Mouse (Mus musculus): ENCODE results near the gene Klf1. TPM values are rescaled to one million over a fixed set of nuclear protein-coding genes. Genes with fewer than 3 reads are reported as not detected.
A peak's percentile ranks its signal among the peaks of the same experiment; 100 is the strongest.

Klf1 gene
- total RNA-seq, 2 experiments from 2014 or later: 59.8 to 116 TPM

DNA sequence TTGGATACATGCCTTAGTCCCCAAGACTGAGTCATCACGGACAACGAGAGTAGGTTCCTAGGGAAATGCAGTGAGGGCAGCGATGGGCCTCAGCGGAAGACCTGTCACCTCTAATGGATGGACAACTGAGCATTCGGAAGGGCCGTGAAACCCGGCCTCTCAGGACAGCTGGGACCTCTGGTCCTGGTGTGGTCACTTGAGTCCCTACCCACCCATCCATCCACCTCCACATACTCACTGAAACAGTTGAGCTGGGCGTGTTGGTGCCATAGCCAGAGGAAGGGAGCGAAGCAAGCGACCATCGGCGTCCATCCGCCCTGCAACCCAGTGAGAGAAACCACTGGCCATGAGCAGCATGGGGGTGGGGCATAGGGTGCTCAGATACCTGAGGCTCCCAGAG lies 28.9 kb downstream of the Klf1 start:
- ATAC-seq (replicated peaks; ENCODE audit: low FRiP score, poor library complexity, severe bottlenecking): no peak

DNA sequence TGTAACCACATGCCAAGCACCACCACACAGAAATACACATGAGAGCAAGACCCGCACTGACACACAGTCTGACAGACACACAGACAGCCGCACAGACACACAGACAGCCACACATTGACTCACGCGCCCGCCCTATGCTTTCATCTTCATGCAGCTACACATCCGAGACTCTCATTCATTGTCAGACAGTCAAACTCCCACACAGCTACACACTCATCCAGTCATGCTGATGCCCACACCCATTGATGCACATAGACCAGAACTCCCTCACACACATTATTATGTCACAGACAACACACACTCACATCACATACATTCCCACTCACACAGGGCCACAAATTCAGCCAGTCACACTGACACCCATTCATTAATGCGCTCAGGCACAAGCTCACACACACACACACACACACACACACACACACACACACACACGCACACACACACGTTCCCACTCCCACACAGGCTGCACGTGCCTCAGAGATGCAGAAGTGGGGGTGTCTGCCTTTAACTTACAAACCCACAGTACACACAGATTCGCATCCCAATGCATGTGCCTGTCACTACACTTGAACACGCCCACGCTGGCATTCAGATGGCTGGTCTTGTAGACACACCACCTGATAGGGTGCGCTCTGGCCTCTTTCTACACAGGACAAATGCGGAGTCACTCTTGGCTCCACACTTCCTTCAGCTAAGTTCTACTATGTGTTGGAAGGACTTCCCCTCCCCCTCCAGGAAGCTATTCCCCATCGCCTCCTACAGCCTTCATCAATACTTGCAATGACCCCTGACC lies 32.2 kb downstream of the Klf1 start:
- no peak for ATAC-seq (replicated peaks; ENCODE audit: low FRiP score, poor library complexity, severe bottlenecking)

DNA sequence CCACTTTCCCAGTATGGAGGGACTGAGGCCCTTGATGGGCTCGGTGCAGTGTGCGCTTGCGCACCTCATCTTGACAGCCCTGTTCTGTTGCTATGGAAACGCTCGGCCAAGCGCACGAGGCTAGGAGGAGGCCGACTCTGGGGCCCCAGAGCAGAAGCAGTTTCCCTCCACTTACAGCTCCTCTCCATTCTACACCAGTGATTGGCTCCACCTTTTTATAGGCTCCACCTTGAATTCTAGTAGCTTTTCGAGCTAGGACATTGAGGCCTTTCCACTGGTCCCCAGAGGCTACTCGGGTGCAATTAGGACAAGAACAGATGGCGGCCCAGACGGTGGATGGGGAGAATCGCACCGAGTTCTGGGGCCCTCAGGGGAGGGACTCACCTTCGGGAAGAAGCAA lies 33.1 kb downstream of the Klf1 start:
- ATAC-seq (replicated peaks; ENCODE audit: low FRiP score, poor library complexity, severe bottlenecking): no peak

DNA sequence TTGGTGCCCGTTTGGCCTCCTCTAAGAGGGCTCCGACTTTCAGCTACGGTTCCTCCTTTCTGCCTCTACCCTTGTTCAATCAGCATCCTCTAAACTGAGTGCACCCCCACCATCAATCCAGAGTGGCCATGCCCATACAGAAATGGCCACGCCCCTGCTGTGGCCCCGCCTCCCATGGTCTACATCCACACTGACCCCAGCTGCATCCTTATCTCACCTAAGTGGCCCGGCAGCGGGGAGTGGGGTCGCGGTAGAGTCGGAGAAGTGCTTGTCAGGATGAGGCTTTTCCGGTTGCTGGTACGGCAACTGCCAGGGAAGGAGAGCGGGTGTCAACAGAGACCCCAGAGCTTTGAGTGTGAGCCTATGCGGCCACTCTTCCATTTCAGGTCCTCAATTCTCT lies 33.8 kb downstream of the Klf1 start:
- no peak for ATAC-seq (replicated peaks; ENCODE audit: low FRiP score, poor library complexity, severe bottlenecking)

DNA sequence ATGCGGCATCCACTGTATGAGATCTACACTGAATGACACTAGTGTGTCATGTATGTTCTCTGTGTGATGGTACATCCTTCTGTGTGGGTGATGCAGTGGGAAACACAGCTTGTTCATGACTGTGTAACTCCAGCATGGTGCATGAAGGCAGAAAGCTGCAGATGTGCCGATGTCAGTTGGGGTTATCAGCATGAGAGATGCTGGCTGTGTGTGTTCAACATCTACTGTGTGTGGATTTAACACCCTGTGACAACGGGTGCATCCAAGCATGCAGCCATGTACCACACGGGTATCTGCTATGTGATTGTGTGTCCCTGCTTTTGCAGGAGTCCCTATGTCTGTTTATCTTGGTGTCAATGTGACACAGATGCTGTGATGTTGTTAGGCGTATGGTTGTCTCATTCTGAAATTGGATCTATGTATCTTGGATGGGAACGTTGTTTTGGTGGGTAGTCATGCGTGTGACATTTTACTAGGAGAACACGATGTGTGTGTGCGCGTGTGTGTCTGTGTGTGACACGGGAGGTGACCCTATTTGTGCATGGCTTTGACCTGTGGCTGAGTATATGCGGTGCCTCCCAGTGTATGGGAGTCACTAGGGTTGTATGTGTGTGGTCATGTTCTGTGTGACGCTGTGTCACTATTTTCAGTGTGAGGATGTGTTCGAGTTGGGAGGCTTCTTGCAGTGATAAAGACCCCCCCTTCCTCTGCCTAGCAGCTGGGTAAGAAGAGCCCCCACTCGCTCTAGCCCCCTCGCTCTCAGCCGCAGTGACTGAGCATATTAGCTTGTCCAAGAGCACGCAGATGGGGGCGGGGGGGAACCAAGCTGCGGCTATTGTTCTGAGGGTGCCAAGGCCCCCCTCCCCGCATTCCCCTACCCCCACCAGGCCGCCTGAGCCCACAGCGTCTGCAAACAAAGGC lies 34.6 kb downstream of the Klf1 start:
- ATAC-seq (replicated peaks; ENCODE audit: low FRiP score, poor library complexity, severe bottlenecking): no peak

DNA sequence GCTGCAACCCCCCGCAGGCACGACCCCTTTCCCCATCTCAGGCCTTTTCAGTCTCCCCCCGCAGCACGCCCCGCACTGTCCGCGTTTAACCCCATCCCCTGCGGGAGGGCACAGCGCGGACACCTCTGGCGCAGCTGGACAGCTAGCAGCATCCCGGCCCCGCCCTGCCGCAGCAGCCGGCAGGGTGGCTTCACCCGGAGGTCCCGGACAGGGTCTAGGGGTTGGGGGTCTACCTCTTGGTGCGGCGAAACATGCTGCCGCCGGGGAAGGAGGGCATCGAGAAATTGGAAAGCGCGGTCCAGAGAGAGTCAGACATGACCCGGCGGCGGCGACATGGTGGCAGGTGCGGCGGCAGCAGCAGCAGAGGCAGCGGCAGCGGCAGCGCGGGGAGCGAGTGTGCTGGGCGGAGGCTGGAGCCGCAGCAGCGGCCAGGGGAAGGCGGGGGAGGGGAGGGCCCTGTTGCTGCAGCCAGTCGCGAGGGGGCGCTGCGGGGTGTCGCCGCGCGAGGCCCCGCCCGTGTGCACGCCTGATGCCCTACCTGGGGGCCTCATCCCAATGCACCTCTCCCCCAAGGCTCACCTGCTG lies 35.3 kb downstream of the Klf1 start, which contains the start of gene Mast1:
Mast1 (minus strand) TSS at position 398 of the 585 bp plus-strand sequence.
- peak; percentile 71 for ATAC-seq (replicated peaks; ENCODE audit: low FRiP score, poor library complexity, severe bottlenecking)

DNA sequence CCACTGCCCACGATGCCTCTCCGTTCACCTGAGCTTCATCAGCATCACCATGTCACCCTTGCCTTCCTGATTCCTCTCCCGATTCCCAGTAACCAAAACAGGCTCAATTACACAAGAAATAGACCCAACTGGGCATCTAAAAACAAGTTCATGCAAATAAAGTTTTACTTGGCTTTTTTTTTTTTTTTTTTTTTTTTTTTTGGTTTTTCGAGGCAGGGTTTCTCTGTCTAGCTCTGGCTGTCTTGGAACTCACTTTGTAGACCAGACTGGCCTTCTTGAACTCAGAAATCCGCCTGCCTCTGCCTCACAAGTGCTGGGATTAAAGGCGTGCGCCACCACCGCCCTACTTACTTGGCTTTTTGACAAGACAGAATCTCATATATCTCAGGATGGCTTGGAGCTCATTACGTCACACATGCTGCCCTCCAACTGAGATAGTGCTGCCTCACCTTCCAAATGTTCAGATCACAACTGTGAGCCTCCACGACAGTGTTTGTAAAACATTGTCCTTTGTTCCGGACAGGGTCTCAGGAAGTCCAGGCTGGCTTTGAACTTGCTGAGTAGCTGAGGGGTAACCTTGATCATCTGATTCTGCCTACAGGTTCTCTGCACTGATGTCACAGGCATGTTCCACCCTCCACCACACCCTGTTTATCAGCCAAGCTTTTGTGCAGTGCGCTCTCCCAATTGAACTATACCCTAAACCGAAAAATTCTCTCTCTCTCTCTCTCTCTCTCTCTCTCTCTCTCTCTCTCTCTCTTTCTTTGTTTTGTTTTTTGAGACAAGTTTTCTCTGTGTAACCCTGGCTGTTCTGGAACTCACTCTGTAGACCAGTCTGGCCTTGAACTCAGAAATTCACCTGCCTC lies 36.1 kb downstream of the Klf1 start:
- no peak for ATAC-seq (replicated peaks; ENCODE audit: low FRiP score, poor library complexity, severe bottlenecking)

DNA sequence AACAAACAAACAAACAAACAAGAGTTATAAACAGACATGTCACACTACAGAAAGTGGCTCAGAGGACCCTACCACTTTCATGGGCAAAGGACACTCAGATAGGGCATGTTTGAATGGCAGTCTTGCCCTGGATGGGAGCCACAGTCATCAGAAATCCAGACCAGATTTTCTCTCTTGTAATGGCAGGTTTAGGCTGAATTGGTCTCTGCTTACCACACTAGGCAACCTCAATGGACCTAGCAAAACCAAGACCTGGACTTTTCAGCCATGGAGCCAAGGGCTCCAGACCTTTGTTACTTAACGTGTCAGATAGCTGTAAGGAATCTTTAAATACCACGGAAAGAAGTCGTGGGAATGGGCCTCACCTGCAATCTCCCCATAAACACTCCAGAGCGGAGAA lies 42.0 kb downstream of the Klf1 start:
- ATAC-seq (replicated peaks; ENCODE audit: low FRiP score, poor library complexity, severe bottlenecking): no peak

DNA sequence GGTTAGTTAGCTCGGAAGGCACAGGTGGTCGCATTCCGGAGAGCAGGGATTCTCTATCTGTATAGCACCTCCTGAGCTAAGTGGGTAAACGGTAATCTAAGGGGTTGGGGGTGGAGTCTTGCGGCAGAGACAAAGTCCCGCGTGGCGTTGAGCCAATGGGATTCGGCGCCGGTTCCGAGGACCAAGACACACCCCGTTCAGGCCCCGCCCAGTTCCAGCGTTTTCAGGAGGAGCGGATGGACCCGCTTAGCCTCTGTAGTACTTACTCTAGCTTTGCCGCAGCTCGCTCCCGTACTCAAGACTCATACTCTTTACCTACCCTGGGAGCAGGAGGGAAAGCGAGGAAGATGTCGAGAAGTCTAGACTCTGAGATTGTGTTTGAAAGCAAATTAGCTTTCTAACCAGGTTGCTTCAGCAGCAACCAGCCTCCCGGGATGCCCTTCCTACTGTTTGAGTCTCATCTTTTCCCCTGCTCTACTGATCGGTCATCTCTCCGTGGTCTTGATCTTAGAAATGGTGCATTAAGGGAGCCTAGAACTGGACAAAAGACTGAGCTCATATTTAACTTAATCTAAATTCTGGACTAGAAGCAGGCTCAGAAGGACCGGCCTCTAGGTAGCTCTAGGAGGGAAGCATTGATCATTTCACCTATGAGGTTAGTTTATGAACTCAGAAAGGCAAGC lies 42.9 kb downstream of the Klf1 start:
- ATAC-seq (replicated peaks; ENCODE audit: low FRiP score, poor library complexity, severe bottlenecking): peak; percentile 82

DNA sequence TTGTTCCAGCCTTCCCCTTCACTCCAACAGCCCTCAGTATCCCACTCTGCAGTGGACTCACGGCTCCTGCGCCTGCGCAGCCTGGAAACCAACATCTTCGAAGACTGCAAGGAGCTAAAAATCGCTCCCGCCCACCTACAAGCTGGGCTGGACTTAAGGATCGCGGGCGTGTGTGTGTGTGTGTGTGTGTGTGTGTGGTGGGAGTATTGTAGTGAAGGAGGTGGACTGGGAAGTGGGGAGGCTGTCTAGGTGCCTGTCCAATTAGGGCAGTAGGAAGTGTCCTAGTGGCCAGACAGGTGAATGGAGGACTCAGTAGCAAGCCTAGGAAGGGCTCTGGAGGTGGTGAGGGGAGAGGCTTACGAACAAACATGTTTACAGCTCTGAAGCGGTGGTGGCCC lies 43.5 kb downstream of the Klf1 start:
- ATAC-seq (replicated peaks; ENCODE audit: low FRiP score, poor library complexity, severe bottlenecking): no peak

DNA sequence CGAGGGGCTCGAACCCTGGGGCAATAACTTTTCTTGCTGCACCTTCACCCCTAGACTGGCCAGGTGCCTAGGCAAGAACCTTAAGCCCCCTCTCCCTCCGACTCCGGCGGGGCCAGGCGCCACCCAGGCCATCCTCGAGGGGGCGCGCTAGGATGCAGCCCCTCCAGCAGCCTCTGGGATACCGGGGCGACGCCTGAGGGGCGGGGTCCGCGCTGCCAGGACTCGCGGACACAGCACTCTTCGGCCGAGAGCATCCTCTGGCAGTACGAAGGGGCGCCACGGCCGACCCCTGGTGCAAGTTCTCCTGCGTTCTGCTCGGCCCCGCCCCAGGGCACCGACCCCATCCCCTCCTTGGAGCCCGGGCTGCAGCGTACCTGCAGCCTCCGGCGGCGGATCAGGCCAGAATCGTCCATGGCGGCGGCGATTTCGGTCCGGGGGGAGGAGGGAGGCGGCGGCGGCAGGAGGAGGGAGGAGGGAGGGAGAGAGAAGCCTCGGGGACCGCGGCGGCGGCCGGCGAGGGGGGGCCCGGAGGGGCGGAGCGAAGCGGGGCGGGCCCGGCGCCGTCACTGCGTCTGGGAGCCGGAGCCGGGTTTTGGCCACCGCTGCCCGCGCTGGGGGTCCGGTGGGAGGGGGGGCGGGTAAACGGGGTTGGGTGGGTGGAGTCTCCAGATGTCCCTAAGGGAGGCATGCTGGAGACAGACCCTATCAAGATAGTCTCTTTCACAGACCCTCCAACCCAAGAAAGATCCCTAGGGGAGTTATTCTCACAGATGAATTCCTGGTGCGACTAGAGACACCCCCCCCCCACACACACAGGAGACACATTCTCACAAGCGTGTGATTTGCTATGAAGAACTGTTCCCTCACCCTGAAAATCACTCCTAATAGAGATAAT lies 44.2 kb downstream of the Klf1 start:
- no peak for ATAC-seq (replicated peaks; ENCODE audit: low FRiP score, poor library complexity, severe bottlenecking)

DNA sequence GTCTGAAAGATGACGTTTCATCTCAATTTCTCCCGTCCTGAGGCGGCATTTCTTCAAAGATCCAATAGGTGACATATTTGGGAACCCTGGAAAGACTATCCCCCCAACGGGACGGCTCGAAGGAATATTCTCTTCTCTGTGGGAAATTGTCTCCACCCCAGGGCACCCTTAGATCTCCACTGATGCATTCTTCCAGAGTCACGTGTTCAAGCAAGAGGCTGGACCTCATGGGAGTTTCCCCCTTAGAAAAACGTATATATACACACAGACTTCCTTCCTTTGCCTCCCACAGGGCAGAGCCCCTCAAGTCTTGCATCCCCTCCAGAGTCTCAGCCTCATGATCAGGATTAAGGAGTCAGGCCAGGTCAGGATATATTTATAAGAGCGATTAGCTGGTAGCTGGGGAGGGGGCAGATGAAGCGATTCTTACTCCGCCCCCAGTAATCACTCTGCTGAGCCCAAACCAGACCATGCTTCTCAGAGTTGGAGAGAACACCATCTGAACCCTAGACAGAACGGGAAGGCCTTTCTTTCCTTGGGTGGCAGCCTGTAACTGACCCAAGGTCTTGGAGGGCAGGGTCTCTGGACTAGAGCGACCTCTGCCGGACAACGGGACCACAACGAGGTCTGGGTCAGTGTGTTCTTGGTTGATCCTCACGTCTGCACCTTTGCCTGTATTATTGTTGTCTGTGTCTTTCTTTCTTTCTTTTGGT lies 45.0 kb downstream of the Klf1 start, which contains the start of gene Rtbdn:
Rtbdn (plus strand) TSS at position 464 of the 713 bp plus-strand sequence.
- 0 out of 2 replicates have a peak, but pooled peaks have one; percentile 18 for ATAC-seq (replicated peaks; ENCODE audit: low FRiP score, poor library complexity, severe bottlenecking)

DNA sequence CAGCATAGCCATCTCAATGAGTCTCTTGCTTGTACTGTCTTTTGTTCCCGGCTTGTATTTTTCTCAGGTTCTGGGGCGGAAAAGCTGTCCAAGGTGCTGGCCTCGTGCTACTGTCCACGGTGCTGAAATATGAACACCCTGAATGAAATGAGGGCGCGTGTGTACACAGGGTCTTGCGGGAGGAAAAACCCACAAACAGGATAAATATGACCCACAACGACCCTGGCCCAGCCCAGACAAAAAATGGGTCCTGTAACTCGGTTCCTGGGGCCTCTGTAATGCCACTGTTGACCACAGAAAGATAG lies 45.5 kb downstream of the Klf1 start:
- ATAC-seq (replicated peaks; ENCODE audit: low FRiP score, poor library complexity, severe bottlenecking): no peak

DNA sequence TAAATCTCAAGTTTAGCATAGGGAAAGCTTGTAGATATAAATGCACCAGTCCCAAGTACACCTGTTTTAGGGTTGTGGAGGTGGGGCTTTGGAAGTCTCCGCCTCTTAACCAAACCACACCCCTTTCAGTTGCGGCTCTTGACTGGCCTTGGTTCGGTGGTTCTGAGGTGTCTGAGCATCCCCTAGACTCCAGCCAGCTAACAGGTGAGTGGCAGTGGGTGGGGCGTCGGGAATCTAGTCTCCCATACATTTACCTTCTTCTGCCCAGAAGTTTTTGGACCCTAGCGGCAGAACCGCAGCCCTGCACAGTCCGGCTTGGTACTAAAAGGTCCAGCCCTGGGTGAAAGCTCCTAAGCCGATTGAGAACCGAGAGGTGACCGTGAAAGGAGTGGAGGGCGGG lies 48.0 kb downstream of the Klf1 start:
- ATAC-seq (replicated peaks; ENCODE audit: low FRiP score, poor library complexity, severe bottlenecking): no peak

DNA sequence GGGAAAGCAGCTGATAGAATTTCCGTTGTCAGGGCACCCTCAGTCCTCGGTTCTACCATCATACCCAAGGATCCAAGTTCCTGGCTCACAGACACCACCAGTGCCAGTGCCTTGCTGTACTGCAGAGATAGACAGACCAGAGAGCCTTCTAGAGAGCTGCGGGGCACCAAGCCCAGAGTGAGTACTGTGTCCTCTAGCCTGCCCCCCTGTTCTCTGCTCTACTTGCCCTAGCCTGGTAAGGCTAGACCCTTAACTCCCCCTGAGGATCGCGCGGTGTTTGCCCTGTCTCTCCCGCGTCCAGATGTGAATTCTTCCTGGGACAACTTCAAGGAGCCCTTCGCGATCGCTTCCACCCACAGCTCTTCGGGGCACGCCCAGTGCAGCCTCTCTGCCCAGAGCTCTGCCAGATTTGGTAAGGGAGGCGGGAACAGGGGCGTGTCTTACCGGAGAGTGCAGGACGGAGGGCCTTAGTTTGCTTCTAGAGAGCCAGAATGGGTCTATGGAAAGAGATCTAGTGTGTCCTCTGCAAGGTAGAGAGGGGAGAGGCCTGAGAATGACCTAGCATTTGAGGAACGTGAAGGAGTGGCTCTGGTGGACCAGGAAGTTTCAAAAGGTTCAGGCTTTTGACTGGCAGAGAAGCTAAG lies 51.0 kb downstream of the Klf1 start:
- ATAC-seq (replicated peaks; ENCODE audit: low FRiP score, poor library complexity, severe bottlenecking): peak; percentile 86

All from erythroblast, adult 5-6 weeks (primary cell).